Mouse (Mus musculus) lung, adult 18-20 months (tissue): ENCODE results near the gene Chmp2a.
A peak's percentile ranks its signal among the peaks of the same experiment; 100 is the strongest.

Source experiments
- DNase-seq, 2 experiments: peaks; one replicate each; pipeline ENCODE4 v3.0.0; 2022; ENCODE audit warnings: mixed read lengths in 2 of 2

Gene Chmp2a

GRCm38 (mm10) chr7:12998053-12998452, 36.6 kb downstream of the Chmp2a start, which contains the start of gene Slc27a5:
TSS of gene Slc27a5 (minus strand) at chr7:12998192.
- DNase-seq: no peak

DNA sequence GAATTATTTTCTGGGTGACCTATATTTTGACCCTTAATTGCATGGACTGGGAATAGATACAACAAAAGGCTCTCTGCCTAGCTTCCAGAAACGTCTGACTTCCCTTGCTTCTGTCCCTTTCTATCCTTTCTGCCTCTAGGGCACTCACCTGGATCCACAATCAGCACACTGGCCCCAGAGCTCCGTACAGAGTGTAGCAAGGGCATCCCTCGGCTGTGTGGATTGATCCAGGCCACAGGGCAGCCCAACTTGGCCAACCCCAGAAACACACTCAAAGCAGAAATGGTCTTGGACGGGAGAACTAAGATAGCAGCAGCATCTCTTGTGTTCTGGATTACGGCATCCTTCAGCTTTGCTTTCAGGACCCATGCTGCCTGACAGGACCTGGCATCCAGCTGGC, 37.4 kb downstream of the Chmp2a start:
- DNase-seq: no peak

- DNase-seq: no peak
Measured at GRCm38 (mm10) chr7:12995862-12996261, 38.7 kb downstream of the Chmp2a start.

DNA sequence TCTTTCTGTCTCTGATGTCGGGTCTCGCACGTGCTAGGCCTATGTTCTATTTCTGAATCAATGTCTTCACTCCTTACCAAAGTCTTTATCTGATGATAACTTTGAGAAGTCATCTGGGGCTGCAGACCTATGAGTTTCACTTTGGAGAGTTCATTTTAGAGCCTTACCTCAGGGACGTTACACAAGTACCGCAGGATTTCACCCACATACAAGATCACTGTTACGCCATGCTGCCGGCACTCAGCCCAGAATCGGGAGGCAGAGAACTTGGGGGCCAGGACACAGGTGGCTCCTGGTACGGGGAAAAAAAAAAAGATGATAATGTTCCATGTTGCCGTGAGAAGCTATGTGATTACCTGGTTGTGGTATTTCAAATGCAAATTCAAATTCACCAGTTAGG, 41.5 kb downstream of the Chmp2a start:
- no peak for DNase-seq

- peak in 1 of 2 experiments; percentile 36 for DNase-seq
Measured at GRCm38 (mm10) chr7:12992222-12992621, 42.4 kb downstream of the Chmp2a start.

DNA sequence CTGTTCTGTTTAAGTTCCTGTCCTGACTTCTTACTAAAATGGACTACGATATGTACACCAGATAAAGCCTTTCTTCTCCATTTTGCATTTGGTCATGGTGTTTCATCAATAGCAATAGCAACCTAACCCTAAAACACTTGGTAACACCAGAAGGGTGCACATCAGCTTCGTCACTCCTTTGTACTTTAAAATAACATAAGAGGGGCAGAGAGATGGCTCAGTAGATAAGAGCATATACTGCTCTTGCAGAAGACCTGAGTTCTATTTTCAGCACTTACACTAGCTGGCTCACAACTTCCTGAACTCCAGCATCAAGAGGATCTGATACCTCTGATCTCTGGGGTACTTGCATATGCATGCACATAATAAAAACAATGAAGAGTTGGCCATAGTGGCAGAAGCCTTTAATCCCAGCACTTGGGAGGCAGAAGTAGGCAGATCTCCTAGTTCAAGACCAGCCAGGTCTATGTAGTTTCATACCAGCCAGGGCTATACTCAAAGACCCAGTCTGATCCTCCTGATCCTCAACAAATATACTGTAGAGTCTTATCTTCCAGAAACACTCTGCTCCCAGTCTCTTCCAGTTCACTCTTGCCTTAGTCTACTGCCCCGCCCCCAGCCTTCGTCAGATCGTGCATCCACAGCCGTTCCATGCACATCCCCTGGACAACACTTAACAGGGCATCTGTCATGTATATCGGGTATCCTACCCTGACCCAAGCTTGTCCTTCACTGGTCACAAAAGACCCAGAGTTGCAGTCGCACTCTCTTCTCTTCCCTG, 47.0 kb downstream of the Chmp2a start:
- DNase-seq: no peak

- DNase-seq: no peak
Measured at GRCm38 (mm10) chr7:12986906-12987305, 47.7 kb downstream of the Chmp2a start.

DNA sequence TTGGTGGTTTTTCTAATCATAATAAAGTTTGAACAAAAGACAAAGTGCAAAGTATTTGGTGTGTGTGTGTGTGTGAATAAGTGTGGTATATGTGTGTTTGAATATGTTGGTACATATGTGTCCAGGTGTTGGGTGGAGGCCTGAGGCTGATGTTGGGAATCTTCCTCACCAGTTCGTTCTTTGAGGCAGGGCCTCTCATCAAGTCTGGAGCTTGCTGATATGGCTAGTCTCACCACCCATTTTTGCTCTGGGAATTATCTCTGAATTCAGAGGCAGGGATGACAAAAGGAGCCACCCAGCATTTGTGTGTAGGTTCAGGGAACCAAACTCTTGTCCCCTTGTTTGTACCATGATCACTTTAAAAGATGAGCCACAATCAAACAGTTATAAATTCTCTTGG, 48.9 kb downstream of the Chmp2a start:
- no peak for DNase-seq
